Mouse (Mus musculus): Measurements from ENCODE around the gene Sec61g. TPM values are rescaled to one million over a fixed set of nuclear protein-coding genes. Genes with fewer than 3 reads are reported as not detected.

The Sec61g gene
- polyA plus RNA-seq, 2 experiments from 2014 or later = 8.0 to 9.3 TPM

Other genes with a start within 250 kb of the Sec61g start
- gene Egfr, start 243.7 kb upstream of the Sec61g start, polyA plus RNA-seq (2017; shearing (Covaris generic)) = 1 to 10 TPM in 1 of 2 experiments, under 1 TPM in 1; 0.19 to 1.3 TPM

All from CD4-positive, CD25-positive, alpha-beta regulatory T cell, adult 4 months (primary cell).